Mouse (Mus musculus) embryonic facial prominence, embryonic 10.5 days (tissue): ENCODE measurements at regions not wholly inside any gene's neighbourhood (a gene's known extent, or its start where the extent isn't known, plus 50 kb on each side); places are given as distances from the start of the nearest gene placed in this dataset.
"Not testable (repeated sequence)": the region's sequence is repeated elsewhere in the genome, so short reads cannot be mapped to it uniquely, and the experiment has no call there.

Experiments
- DNase-seq: peaks from one replicate; pipeline ENCODE4 v3.0.0-alpha.2; 2017; ENCODE audit warnings: low spot score
- H3K27ac ChIP-seq: fragments of 300-500 bp; sonication (generic); replicated peaks from 2 replicates; pipeline ENCODE4 v1.5.1; 2016; ENCODE audit warnings: mild to moderate bottlenecking
- H3K27me3 ChIP-seq: fragments of 300-500 bp; sonication (generic); replicated peaks from 2 replicates; pipeline ENCODE4 v1.6.1; 2016; ENCODE audit warnings: low read depth, mild to moderate bottlenecking; ENCODE audit not compliant: poor library complexity, severe bottlenecking
- H3K36me3 ChIP-seq: fragments of 300-500 bp; sonication (generic); replicated peaks from 2 replicates; pipeline ENCODE4 v1.6.1; 2016; ENCODE audit warnings: mild to moderate bottlenecking, moderate library complexity
- H3K4me1 ChIP-seq: fragments of 300-500 bp; sonication (generic); 2 replicates; pipeline ENCODE4 v1.6.1; 2016
- H3K4me3 ChIP-seq: fragments of 300-500 bp; sonication (generic); 2 replicates; pipeline ENCODE4 v1.5.1; 2016; ENCODE audit warnings: mild to moderate bottlenecking, moderate library complexity
- H3K9me3 ChIP-seq: fragments of 300-500 bp; sonication (generic); 2 replicates; pipeline ENCODE4 v1.6.1; 2016; ENCODE audit warnings: mild to moderate bottlenecking
- WGBS: fragments of 180-500 bp; shearing (Covaris S2); methylation state at CpG from one replicate; pipeline ENCODE4 v1.1.7; 2016; 5-methylcytosine and 5-hydroxymethylcytosine counted together

- H3K36me3 ChIP-seq: no peaks in the 10 kb centered on the region
- DNase-seq: no peak
- H3K4me3 ChIP-seq: no peak overlapping the region
- no peak overlapping the region for H3K27ac ChIP-seq
- no peaks in the 10 kb centered on the region for H3K9me3 ChIP-seq
- no peaks in the 10 kb centered on the region for H3K27me3 ChIP-seq
- no peaks in the 10 kb centered on the region for H3K4me1 ChIP-seq
- 57% methylated on average over 3 of the region's 3 CpGs for WGBS
Observed at GRCm38 (mm10) chr3:7306800-7307199, 686.6 kb upstream of the 1700008P02Rik start.

GRCm38 (mm10) chr3:7298511-7298910 is 678.3 kb upstream of the 1700008P02Rik start:
- peak; percentile 14 for DNase-seq
- no peaks in the 10 kb centered on the region for H3K36me3 ChIP-seq
- no peaks in the 10 kb centered on the region for H3K4me1 ChIP-seq
- no peaks in the 10 kb centered on the region for H3K9me3 ChIP-seq
- H3K27me3 ChIP-seq: no peaks in the 10 kb centered on the region
- H3K4me3 ChIP-seq: no peak overlapping the region
- WGBS: 51% methylated on average over 3 of the region's 3 CpGs
- H3K27ac ChIP-seq: no peak overlapping the region

DNA sequence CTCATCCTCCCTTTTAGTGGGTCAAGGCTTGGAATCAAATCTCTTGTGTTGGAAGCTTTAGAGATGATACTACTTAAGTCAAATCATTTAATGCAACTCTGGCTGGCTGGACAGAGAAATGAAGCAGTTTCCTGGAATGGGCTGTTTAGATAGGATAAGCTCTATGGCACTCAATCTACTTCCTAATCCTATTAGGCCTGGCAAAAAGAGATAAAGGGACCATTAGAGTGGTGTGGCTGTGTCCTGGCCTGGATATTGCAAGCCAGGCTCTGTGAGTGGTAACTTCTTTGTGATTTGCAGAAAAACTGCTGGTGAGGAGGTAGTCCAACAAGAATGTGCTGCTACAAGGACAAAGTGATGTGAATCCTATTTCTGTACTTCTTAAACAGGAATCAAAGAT is 670.8 kb upstream of the 1700008P02Rik start:
- Histone ChIP-seq H3K27ac (no peak overlapping the region), H3K4me3 (no peak overlapping the region), H3K4me1 (no peaks in the 10 kb centered on the region), H3K9me3 (no peaks in the 10 kb centered on the region), H3K27me3 (no peaks in the 10 kb centered on the region), H3K36me3 (no peaks in the 10 kb centered on the region)
- DNase-seq: no peak

DNA sequence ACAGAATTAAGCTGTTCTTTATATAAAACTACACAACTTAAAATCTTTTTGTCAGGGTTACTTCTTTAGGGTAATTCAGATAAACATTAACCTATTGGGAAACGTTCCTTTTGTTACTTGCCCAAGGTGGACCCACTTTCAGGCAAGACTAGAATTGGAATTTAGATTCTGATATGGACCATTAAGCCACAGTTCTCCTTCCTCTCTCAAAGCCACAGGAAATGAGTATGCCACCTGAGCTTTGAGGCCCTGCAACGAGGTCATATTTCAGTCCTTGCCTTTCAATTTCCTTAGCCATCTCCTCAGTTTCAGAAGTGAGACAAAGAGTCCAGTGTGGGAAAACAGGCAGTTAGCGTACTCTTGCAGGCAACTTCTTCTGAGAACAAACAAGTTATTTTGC is 637.3 kb upstream of the 1700008P02Rik start:
- Histone ChIP-seq H3K9me3 (no peaks in the 10 kb centered on the region), H3K27me3 (no peaks in the 10 kb centered on the region), H3K4me1 (peaks cover 4% of the 10 kb centered on the region; the same call in 1 of the 2 replicates), H3K27ac (no peak overlapping the region), H3K4me3 (no peak overlapping the region), H3K36me3 (no peaks in the 10 kb centered on the region)
- peak; percentile 18 for DNase-seq
- WGBS: 42% methylated on average over 3 of the region's 3 CpGs

- 87% methylated on average over 4 of the region's 4 CpGs for WGBS
- Histone ChIP-seq H3K9me3 (no peaks in the 10 kb centered on the region), H3K27me3 (no peaks in the 10 kb centered on the region), H3K27ac (no peak overlapping the region), H3K36me3 (no peaks in the 10 kb centered on the region), H3K4me3 (no peak overlapping the region), H3K4me1 (no peaks in the 10 kb centered on the region)
- no peak for DNase-seq
Observed at GRCm38 (mm10) chr3:7248337-7248736, 628.1 kb upstream of the 1700008P02Rik start.

DNA sequence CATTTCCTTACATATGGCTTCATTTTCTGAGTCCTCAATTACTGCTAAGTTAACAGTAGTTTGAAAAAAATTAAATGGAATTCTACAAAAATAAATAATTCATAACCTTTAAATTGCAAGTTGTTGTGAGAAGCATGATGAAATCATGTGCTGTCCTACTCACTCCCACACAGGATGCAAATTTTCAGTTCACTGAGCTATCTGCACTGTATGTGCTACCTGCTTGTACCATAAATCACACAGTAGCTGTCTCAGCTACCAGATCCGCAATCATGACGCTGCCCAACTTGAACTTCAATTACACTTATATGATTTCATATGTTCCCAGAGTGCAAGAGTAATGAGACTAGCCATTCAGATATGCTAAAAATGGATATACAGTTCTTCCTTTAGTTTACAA is 609.5 kb upstream of the 1700008P02Rik start:
- H3K9me3 ChIP-seq: no peaks in the 10 kb centered on the region
- H3K27me3 ChIP-seq: no peaks in the 10 kb centered on the region
- WGBS: 92% methylated on average over 2 of the region's 2 CpGs
- H3K4me1 ChIP-seq: no peaks in the 10 kb centered on the region
- H3K4me3 ChIP-seq: no peak overlapping the region
- no peak overlapping the region for H3K27ac ChIP-seq
- no peaks in the 10 kb centered on the region for H3K36me3 ChIP-seq
- no peak for DNase-seq

- not testable (repeated sequence) for H3K4me1 ChIP-seq, H3K27ac ChIP-seq, H3K4me3 ChIP-seq, H3K36me3 ChIP-seq, H3K9me3 ChIP-seq, H3K27me3 ChIP-seq, DNase-seq
- WGBS: 94% methylated on average over 1 of the region's 1 CpGs
Observed at GRCm38 (mm10) chr3:7188531-7188930, 568.3 kb upstream of the 1700008P02Rik start.

- Histone ChIP-seq H3K36me3 (no peaks in the 10 kb centered on the region), H3K4me1 (no peaks in the 10 kb centered on the region), H3K27me3 (no peaks in the 10 kb centered on the region), H3K4me3 (no peak overlapping the region), H3K9me3 (no peaks in the 10 kb centered on the region), H3K27ac (no peak overlapping the region)
- 74% methylated on average over 3 of the region's 3 CpGs for WGBS
- no peak for DNase-seq
Observed at GRCm38 (mm10) chr3:7166596-7166995, 546.4 kb upstream of the 1700008P02Rik start.

GRCm38 (mm10) chr3:7138996-7139395 is 518.8 kb upstream of the 1700008P02Rik start:
- H3K4me1 ChIP-seq: no peaks in the 10 kb centered on the region
- no peak overlapping the region for H3K27ac ChIP-seq
- no peak overlapping the region for H3K4me3 ChIP-seq
- no peaks in the 10 kb centered on the region for H3K36me3 ChIP-seq
- no peaks in the 10 kb centered on the region for H3K9me3 ChIP-seq
- DNase-seq: no peak
- no peaks in the 10 kb centered on the region for H3K27me3 ChIP-seq
- 95% methylated on average over 13 of the region's 13 CpGs for WGBS

DNA sequence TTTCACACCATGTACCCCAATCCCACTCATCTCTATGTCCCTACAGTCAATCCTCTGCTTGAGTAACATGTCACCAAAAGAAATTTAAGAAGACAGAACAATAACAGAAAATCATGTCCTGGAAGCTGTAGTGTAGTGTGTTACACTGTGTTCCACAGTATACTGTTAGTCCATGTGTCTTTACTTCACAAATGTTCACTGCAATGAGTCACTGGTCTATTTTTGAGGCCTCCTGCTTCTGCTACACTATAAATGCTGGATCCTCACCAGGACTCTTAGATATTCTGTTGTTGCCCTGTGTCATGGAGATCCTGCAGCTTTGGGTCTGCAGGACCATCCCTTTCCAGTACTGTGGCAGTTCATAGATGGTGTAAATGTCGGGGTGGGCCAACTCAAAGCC is 514.5 kb upstream of the 1700008P02Rik start:
- no peak for DNase-seq
- Histone ChIP-seq H3K36me3 (no peaks in the 10 kb centered on the region), H3K4me1 (no peaks in the 10 kb centered on the region), H3K9me3 (no peaks in the 10 kb centered on the region), H3K27me3 (no peaks in the 10 kb centered on the region), H3K27ac (no peak overlapping the region), H3K4me3 (no peak overlapping the region)
- 70% methylated on average over 1 of the region's 1 CpGs for WGBS
